Mouse (Mus musculus) liver, embryonic 16.5 days (tissue): ENCODE results near the gene Pacrg. TPM values are rescaled to one million over a fixed set of nuclear protein-coding genes. Genes with fewer than 3 reads are reported as not detected.
A peak's percentile ranks its signal among the peaks of the same experiment; 100 is the strongest.

ENCODE experiments used
- ATAC-seq: fragments of 200-750 bp; cut with Nextera tagmentation; 2 replicates; pipeline ENCODE4 v1.8.0; 2017; ENCODE audit warnings: low read depth, mild to moderate bottlenecking, moderate number of reproducible peaks, moderate library complexity
- H3K27ac ChIP-seq: fragments of 300-500 bp; sonication (generic); 2 replicates; pipeline ENCODE4 v1.5.1; 2014; ENCODE audit warnings: mild to moderate bottlenecking, low read length
- H3K27me3 ChIP-seq: fragments of 300-500 bp; sonication (generic); 2 replicates; pipeline ENCODE4 v1.6.1; 2014; ENCODE audit warnings: low read depth, low read length, mixed read lengths; ENCODE audit not compliant: control insufficient read depth, insufficient read depth
- H3K36me3 ChIP-seq: fragments of 300-500 bp; sonication (generic); 2 replicates; pipeline ENCODE4 v1.6.1; 2014; ENCODE audit warnings: mild to moderate bottlenecking; ENCODE audit not compliant: control insufficient read depth, insufficient read depth
- H3K4me1 ChIP-seq: fragments of 300-500 bp; sonication (generic); 2 replicates; pipeline ENCODE4 v1.6.1; 2014; ENCODE audit warnings: low read depth, low read length, mixed read lengths; ENCODE audit not compliant: control insufficient read depth
- H3K4me2 ChIP-seq: fragments of 300-500 bp; sonication (generic); 2 replicates; pipeline ENCODE4 v1.6.1; 2014; ENCODE audit warnings: low read depth, low read length, mixed read lengths
- H3K4me3 ChIP-seq: fragments of 300-500 bp; sonication (generic); 2 replicates; pipeline ENCODE4 v1.5.1; 2014; ENCODE audit warnings: low read depth, mild to moderate bottlenecking, low read length
- H3K9ac ChIP-seq: fragments of 300-500 bp; sonication (generic); 2 replicates; pipeline ENCODE4 v1.6.1; 2014; ENCODE audit warnings: low read depth, low read length
- H3K9me3 ChIP-seq: fragments of 300-500 bp; sonication (generic); replicated peaks from 2 replicates; pipeline ENCODE4 v1.6.1; 2016; ENCODE audit warnings: low read length; ENCODE audit not compliant: control insufficient read depth
- WGBS: fragments of 180-500 bp; shearing (Covaris S2); extraction: QIAGEN DNeasy Blood & Tissue Kit; methylation state at CpG from one replicate; pipeline ENCODE4 v1.1.7; 2014; ENCODE audit not compliant: insufficient replicate concordance; 5-methylcytosine and 5-hydroxymethylcytosine counted together
- polyA plus RNA-seq: library from polyadenylated mRNA; unstranded; fragments of >200 nt; fragmentation: Nextera tagmentation; extraction: Ambion mirVana; gene quantifications from 2 replicates; pipeline ENCODE4 v1.2.1, GENCODE M21; 2015

The Pacrg gene
- polyA plus RNA-seq, 1 experiment from 2014 or later: not detected

- no peak for ATAC-seq
- Histone ChIP-seq H3K9ac (no peak overlapping the region), H3K9me3 (no peaks in the 10 kb centered on the region), H3K36me3 (no peaks in the 10 kb centered on the region), H3K4me1 (peaks cover 2% of the 10 kb centered on the region; the same call in 1 of the 2 replicates), H3K4me3 (no peak overlapping the region), H3K4me2 (no peak overlapping the region), H3K27me3 (no peaks in the 10 kb centered on the region), H3K27ac (no peak overlapping the region)
- 74% methylated on average over 7 of the region's 7 CpGs for WGBS
These were observed 478.2 kb downstream of the Pacrg start for GRCm38 (mm10) chr17:10361882-10362291.

- ATAC-seq: no peak
- WGBS: 59% methylated on average over 4 of the region's 4 CpGs
- peaks cover 2% of the 10 kb centered on the region; the same call in 1 of the 2 replicates for H3K4me1 ChIP-seq
- no peaks in the 10 kb centered on the region for H3K36me3 ChIP-seq
- H3K4me2 ChIP-seq: no peak overlapping the region
- H3K9me3 ChIP-seq: no peaks in the 10 kb centered on the region
- no peak overlapping the region for H3K9ac ChIP-seq
- no peaks in the 10 kb centered on the region for H3K27me3 ChIP-seq
- no peak overlapping the region for H3K4me3 ChIP-seq
- H3K27ac ChIP-seq: no peak overlapping the region
These were observed 479.4 kb downstream of the Pacrg start for GRCm38 (mm10) chr17:10360738-10361137.

- peaks cover 2% of the 10 kb centered on the region; the same call in 1 of the 2 replicates for H3K4me1 ChIP-seq
- WGBS: 23% methylated on average over 14 of the region's 14 CpGs
- no peak overlapping the region for H3K9ac ChIP-seq
- no peak overlapping the region for H3K4me3 ChIP-seq
- H3K27me3 ChIP-seq: no peaks in the 10 kb centered on the region
- no peak overlapping the region for H3K27ac ChIP-seq
- peak; percentile 67 for ATAC-seq
- no peak overlapping the region for H3K4me2 ChIP-seq
- no peaks in the 10 kb centered on the region for H3K36me3 ChIP-seq
- H3K9me3 ChIP-seq: no peaks in the 10 kb centered on the region
These were observed 480.6 kb downstream of the Pacrg start for GRCm38 (mm10) chr17:10359466-10359865.

GRCm38 (mm10) chr17:10357348-10357747, 482.8 kb downstream of the Pacrg start:
- no peaks in the 10 kb centered on the region for H3K9me3 ChIP-seq
- H3K4me2 ChIP-seq: no peak overlapping the region
- H3K4me1 ChIP-seq: peaks cover 2% of the 10 kb centered on the region; the same call in 1 of the 2 replicates
- no peak for ATAC-seq
- H3K27me3 ChIP-seq: no peaks in the 10 kb centered on the region
- no peak overlapping the region for H3K4me3 ChIP-seq
- WGBS: 70% methylated on average over 12 of the region's 12 CpGs
- no peak overlapping the region for H3K9ac ChIP-seq
- H3K27ac ChIP-seq: no peak overlapping the region
- no peaks in the 10 kb centered on the region for H3K36me3 ChIP-seq

GRCm38 (mm10) chr17:10356294-10356693, 483.8 kb downstream of the Pacrg start:
- Histone ChIP-seq H3K36me3 (no peaks in the 10 kb centered on the region), H3K27me3 (no peaks in the 10 kb centered on the region), H3K9me3 (no peaks in the 10 kb centered on the region), H3K4me2 (no peak overlapping the region), H3K4me1 (peaks cover 2% of the 10 kb centered on the region; the same call in 1 of the 2 replicates), H3K4me3 (no peak overlapping the region), H3K27ac (no peak overlapping the region), H3K9ac (no peak overlapping the region)
- 40% methylated on average over 6 of the region's 6 CpGs for WGBS
- ATAC-seq: no peak

- H3K27ac ChIP-seq: no peak overlapping the region
- H3K9me3 ChIP-seq: no peaks in the 10 kb centered on the region
- H3K27me3 ChIP-seq: no peaks in the 10 kb centered on the region
- H3K4me3 ChIP-seq: no peak overlapping the region
- no peaks in the 10 kb centered on the region for H3K36me3 ChIP-seq
- no peak for ATAC-seq
- H3K4me1 ChIP-seq: peaks cover 2% of the 10 kb centered on the region; the same call in 1 of the 2 replicates
- H3K9ac ChIP-seq: no peak overlapping the region
- WGBS: 21% methylated on average over 8 of the region's 8 CpGs
- H3K4me2 ChIP-seq: no peak overlapping the region
These were observed 484.4 kb downstream of the Pacrg start for GRCm38 (mm10) chr17:10355746-10356145.

Other genes with a start within 250 kb of the Pacrg start
- gene Prkn, start 73 bp upstream of the Pacrg start, polyA plus RNA-seq: 0.63 and 0.70 TPM in 2 replicates